Mouse (Mus musculus) midbrain, embryonic 16.5 days (tissue): ENCODE data around the gene Hoxa6. TPM values are rescaled to one million over a fixed set of nuclear protein-coding genes. Genes with fewer than 3 reads are reported as not detected.

Experiments
- ATAC-seq: fragments of 200-750 bp; cut with Nextera tagmentation; 2 replicates; pipeline ENCODE4 v1.8.0; 2017; ENCODE audit warnings: moderate TSS enrichment
- H3K27ac ChIP-seq: fragments of 300-500 bp; sonication (generic); 2 replicates; pipeline ENCODE4 v1.5.1; 2014; ENCODE audit warnings: mild to moderate bottlenecking, low read length, mixed read lengths
- H3K27me3 ChIP-seq: fragments of 300-500 bp; sonication (generic); 2 replicates; pipeline ENCODE4 v1.6.1; 2014; ENCODE audit warnings: low read depth, low read length, mixed read lengths; ENCODE audit not compliant: control insufficient read depth, insufficient read depth
- H3K36me3 ChIP-seq: fragments of 300-500 bp; sonication (generic); 2 replicates; pipeline ENCODE4 v1.6.1; 2014; ENCODE audit warnings: mild to moderate bottlenecking, low read length, moderate library complexity, mixed read lengths; ENCODE audit not compliant: control insufficient read depth, insufficient read depth
- H3K4me1 ChIP-seq: fragments of 300-500 bp; sonication (generic); 2 replicates; pipeline ENCODE4 v1.6.1; 2014; ENCODE audit warnings: mild to moderate bottlenecking, low read length, mixed read lengths; ENCODE audit not compliant: control insufficient read depth, insufficient read depth
- H3K4me2 ChIP-seq: fragments of 300-500 bp; sonication (generic); 2 replicates; pipeline ENCODE4 v1.6.1; 2014; ENCODE audit warnings: mild to moderate bottlenecking, low read length, mixed read lengths
- H3K4me3 ChIP-seq: fragments of 300-500 bp; sonication (generic); 2 replicates; pipeline ENCODE4 v1.5.1; 2014; ENCODE audit warnings: low read depth, mild to moderate bottlenecking, low read length, moderate library complexity, mixed read lengths
- H3K9ac ChIP-seq: fragments of 300-500 bp; sonication (generic); 2 replicates; pipeline ENCODE4 v1.6.1; 2014; ENCODE audit warnings: low read depth, low read length, mixed read lengths
- H3K9me3 ChIP-seq: fragments of 300-500 bp; sonication (generic); replicated peaks from 2 replicates; pipeline ENCODE4 v1.6.1; 2014; ENCODE audit warnings: mild to moderate bottlenecking, low read length, mixed read lengths; ENCODE audit not compliant: control insufficient read depth, poor library complexity, severe bottlenecking
- WGBS: fragments of 180-500 bp; shearing (Covaris S2); extraction: QIAGEN DNeasy Blood & Tissue Kit; methylation state at CpG from one replicate; pipeline ENCODE4 v1.1.7; 2014; 5-methylcytosine and 5-hydroxymethylcytosine counted together
- polyA plus RNA-seq: library from polyadenylated mRNA; unstranded; fragments of >200 nt; fragmentation: Nextera tagmentation; extraction: Ambion mirVana; gene quantifications from 2 replicates; pipeline ENCODE4 v1.2.1, GENCODE M21; 2015

The Hoxa6 gene
- polyA plus RNA-seq, 1 experiment from 2014 or later, result not detected

DNA sequence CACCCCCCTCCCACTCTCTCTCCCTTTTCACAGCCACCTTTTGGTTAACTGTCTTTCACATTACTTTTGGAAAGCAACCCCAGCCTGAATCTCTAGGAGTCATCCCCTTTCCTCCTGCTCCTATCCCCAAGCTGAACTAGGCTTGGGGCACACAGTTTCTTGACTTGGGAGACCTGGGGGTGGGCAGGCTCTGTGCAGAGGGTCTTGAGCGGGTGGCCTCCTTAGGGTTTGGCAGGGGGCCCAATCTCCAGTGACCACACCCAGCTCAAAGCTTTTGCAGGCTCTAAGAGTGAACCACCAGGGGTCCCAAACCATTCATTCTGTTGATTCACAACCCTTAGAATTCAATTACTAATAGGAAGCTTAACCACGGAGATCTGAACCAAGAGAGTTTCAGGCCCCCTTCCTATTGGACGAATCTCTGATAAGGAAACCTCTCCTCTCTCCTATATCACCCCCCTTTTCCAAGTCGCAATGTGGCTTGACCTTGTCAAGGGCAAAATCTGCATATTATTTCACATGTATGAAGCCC lies 34.3 kb upstream of the Hoxa6 start:
- Histone ChIP-seq H3K4me1 (no peaks in the 10 kb centered on the region), H3K27ac (no peak overlapping the region)
- 6% methylated on average over 4 of the region's 4 CpGs for WGBS

DNA sequence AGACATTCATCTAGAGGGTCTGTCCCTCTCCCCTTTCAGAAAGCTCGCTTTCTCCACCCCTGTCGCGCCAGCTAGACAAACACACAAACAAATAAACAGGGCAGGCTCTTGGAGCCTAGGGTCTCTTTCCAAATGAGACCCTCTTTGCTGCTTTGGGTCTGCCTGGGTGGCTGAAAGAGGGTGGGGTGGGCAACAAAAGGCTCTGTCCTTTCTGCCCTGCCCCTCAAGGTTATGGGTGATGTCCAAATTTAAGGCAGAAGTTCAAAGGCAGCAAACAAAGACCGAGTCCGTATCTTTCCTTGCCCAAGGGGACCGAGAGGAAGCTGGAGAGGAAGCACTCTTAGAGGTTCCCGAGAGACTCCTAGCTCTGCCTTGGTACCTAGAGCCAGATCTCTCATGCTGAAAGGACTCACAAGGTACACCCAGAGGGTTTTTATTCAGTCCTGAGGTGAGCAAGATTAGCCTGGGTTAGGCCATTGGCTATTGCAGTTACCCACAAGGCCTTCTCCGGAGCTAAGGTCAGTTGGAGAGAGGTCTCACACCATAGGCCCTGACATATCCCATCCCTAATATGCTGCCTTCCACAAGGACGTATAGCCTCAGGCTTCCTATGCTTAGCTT lies 32.6 kb upstream of the Hoxa6 start:
- no peak overlapping the region for H3K4me2 ChIP-seq
- H3K27ac ChIP-seq, result no peak overlapping the region
- no peak overlapping the region for H3K9ac ChIP-seq
- no peak for ATAC-seq
- peaks cover 4% of the 10 kb centered on the region; the same call in 1 of the 2 replicates for H3K9me3 ChIP-seq
- peaks cover 85% of the 10 kb centered on the region for H3K27me3 ChIP-seq
- H3K36me3 ChIP-seq, result no peaks in the 10 kb centered on the region
- H3K4me1 ChIP-seq, result no peaks in the 10 kb centered on the region
- no peak overlapping the region for H3K4me3 ChIP-seq
- 5% methylated on average over 9 of the region's 9 CpGs for WGBS

More for the DNA sequence above, 34.3 kb upstream of the Hoxa6 start:
- peaks cover 4% of the 10 kb centered on the region; the same call in 1 of the 2 replicates for H3K9me3 ChIP-seq
- H3K27me3 ChIP-seq, result peaks cover 83% of the 10 kb centered on the region
- no peaks in the 10 kb centered on the region for H3K36me3 ChIP-seq
- H3K4me2 ChIP-seq, result no peak overlapping the region
- no peak overlapping the region for H3K4me3 ChIP-seq
- H3K9ac ChIP-seq, result no peak overlapping the region
- no peak for ATAC-seq

- H3K9ac ChIP-seq, result no peak within 1 kb of the TSS
- H3K9me3 ChIP-seq, result peaks cover 3% of the 10 kb centered on the region; the same call in 1 of the 2 replicates
- no peaks in the 10 kb centered on the region for H3K36me3 ChIP-seq
- H3K27me3 ChIP-seq, result peaks cover 85% of the 10 kb centered on the region
- no peak within 1 kb of the TSS for H3K4me3 ChIP-seq
- no peak for ATAC-seq
- H3K4me2 ChIP-seq, result no peak within 1 kb of the TSS
- H3K27ac ChIP-seq, result no peak within 1 kb of the TSS
- no peaks in the 10 kb centered on the region for H3K4me1 ChIP-seq
- 2% methylated on average over 35 of the region's 35 CpGs for WGBS
These were observed 32.0 kb upstream of the Hoxa6 start, which contains the start of gene Hoxa10 for GRCm38 (mm10) chr6:52240389-52241000. Hoxa10 (minus strand) TSS chr6:52240854.

- WGBS, result 3% methylated on average over 30 of the region's 30 CpGs
- H3K9me3 ChIP-seq, result no peaks in the 10 kb centered on the region
- H3K27me3 ChIP-seq, result peaks cover 85% of the 10 kb centered on the region
- H3K27ac ChIP-seq, result no peak overlapping the region
- no peak overlapping the region for H3K4me3 ChIP-seq
- no peak overlapping the region for H3K4me2 ChIP-seq
- no peaks in the 10 kb centered on the region for H3K36me3 ChIP-seq
- no peak for ATAC-seq
- H3K4me1 ChIP-seq, result no peaks in the 10 kb centered on the region
- no peak overlapping the region for H3K9ac ChIP-seq
These were observed 31.3 kb upstream of the Hoxa6 start for GRCm38 (mm10) chr6:52239625-52240388.

- Histone ChIP-seq H3K4me2 (no peak overlapping the region), H3K4me3 (no peak overlapping the region)
- WGBS, result 1% methylated on average over 7 of the region's 7 CpGs
These were observed 30.5 kb upstream of the Hoxa6 start for GRCm38 (mm10) chr6:52238976-52239375.

DNA sequence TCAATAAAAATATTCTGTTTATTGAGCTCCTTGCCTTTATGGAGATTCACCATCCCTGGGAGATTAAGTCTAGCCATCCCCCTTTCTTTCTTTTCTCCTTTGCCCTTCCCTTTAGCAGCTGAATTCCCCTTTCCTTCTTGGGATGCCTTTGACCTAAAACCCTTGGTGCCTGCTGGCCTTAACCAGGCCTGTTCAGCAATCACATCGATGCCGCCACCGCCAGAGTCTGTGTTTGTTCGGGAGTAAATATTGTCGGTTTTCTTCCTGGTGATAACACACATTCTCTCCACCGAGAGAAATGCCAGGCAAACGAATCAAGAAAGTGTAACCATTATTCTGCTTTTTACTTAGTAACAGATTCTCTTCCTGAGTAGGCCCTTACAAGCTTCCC lies 29.6 kb upstream of the Hoxa6 start:
- H3K4me3 ChIP-seq, result no peak overlapping the region
- H3K36me3 ChIP-seq, result no peaks in the 10 kb centered on the region
- H3K4me2 ChIP-seq, result no peak overlapping the region
- H3K9me3 ChIP-seq, result no peaks in the 10 kb centered on the region
- no peak overlapping the region for H3K27ac ChIP-seq
- no peaks in the 10 kb centered on the region for H3K4me1 ChIP-seq
- H3K27me3 ChIP-seq, result peaks cover 90% of the 10 kb centered on the region
- 5% methylated on average over 7 of the region's 7 CpGs for WGBS
- no peak overlapping the region for H3K9ac ChIP-seq
- ATAC-seq, result no peak

More at GRCm38 (mm10) chr6:52238976-52239375, 30.5 kb upstream of the Hoxa6 start:
- Histone ChIP-seq H3K9me3 (no peaks in the 10 kb centered on the region), H3K4me1 (no peaks in the 10 kb centered on the region), H3K9ac (no peak overlapping the region), H3K27ac (no peak overlapping the region), H3K36me3 (no peaks in the 10 kb centered on the region), H3K27me3 (peaks cover 90% of the 10 kb centered on the region)
- ATAC-seq, result no peak

DNA sequence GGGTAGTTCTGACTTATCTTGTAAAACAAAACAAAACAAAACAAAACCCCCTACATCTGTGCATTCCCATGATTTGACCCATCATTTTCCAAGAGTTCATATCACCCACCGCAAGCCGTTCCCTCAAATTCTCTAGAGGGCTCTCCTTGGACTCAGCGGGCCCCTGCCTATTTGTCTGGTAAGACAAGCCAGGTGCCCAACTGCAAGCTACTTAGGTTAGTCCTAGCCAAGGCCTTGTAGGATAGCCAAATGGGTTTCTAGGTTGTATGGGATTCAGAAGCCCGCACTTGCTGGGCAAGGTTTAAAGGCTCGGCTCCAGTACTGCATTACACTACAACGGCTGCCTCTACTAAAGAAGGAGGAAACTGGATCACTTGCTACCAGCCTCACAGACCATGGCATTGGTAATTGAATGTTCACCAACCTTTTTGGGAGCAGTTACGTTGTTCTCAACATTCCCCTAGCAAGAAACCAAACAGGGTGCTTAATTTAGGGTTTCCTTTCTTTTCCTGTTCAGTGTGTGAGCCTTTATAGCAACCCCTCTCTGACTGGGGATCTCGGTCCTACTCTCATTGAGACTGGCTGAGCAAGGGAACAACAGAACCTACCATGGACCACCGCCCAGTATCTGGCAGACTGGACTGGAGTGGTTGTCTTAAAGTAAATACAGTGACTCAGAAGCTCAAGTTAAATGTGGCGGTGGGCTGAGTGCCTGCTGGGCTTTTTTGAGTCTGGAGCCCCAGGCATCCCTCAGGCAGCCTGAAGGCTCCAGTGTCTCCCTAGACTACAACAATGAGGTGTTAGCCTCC lies 29.0 kb upstream of the Hoxa6 start:
- ATAC-seq, result no peak
- WGBS, result 12% methylated on average over 10 of the region's 10 CpGs
- no peak overlapping the region for H3K4me3 ChIP-seq
- no peaks in the 10 kb centered on the region for H3K4me1 ChIP-seq
- H3K9me3 ChIP-seq, result no peaks in the 10 kb centered on the region
- no peak overlapping the region for H3K9ac ChIP-seq
- peaks cover 85% of the 10 kb centered on the region for H3K27me3 ChIP-seq
- H3K27ac ChIP-seq, result no peak overlapping the region
- no peaks in the 10 kb centered on the region for H3K36me3 ChIP-seq
- no peak overlapping the region for H3K4me2 ChIP-seq

DNA sequence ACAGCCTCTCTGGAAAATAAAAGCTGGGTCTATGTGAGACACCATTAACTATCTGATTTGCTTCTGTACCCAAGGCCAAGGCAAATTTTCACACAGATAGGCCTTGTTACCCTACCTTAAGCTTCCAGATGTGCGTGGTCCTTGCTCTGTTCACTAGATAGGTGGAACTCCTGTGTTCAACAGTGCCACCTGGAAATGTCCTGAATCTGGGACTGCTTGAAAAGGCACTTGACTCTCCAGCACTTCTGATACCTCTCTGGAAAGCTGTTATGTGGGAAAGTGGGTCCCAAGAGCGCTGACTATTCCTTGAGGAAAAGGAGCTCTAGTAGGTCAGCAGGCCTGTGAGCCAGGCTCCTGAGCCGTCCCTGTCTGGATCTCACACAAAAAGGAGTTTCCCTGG lies 28.3 kb upstream of the Hoxa6 start:
- Histone ChIP-seq H3K36me3 (no peaks in the 10 kb centered on the region), H3K9ac (no peak overlapping the region), H3K27ac (no peak overlapping the region)

More for the DNA sequence above, 28.3 kb upstream of the Hoxa6 start:
- no peak overlapping the region for H3K4me3 ChIP-seq
- no peak for ATAC-seq
- no peaks in the 10 kb centered on the region for H3K9me3 ChIP-seq
- H3K4me1 ChIP-seq, result no peaks in the 10 kb centered on the region
- H3K27me3 ChIP-seq, result peaks cover 86% of the 10 kb centered on the region
- 9% methylated on average over 3 of the region's 3 CpGs for WGBS
- no peak overlapping the region for H3K4me2 ChIP-seq
